Mouse (Mus musculus) heart, adult 8-10 months (tissue): ENCODE results near the gene Cxcr4. TPM values are rescaled to one million over a fixed set of nuclear protein-coding genes. Genes with fewer than 3 reads are reported as not detected.

Experiments
- total RNA-seq, 4 experiments: library from RNA; stranded (reverse); gene quantifications; 2 replicates each; pipeline ENCODE4 v1.2.4; 2022

Gene Cxcr4
- total RNA-seq, 4 experiments from 2014 or later, result 5.0 to 8.6 (median 6.9) TPM

Other genes with a start within 250 kb of the Cxcr4 start
- gene Mcm6, start 232.6 kb downstream of the Cxcr4 start, total RNA-seq, result 1 to 10 TPM; 4.9 to 6.2 (median 5.5) TPM
- gene Dars, start 174.9 kb downstream of the Cxcr4 start, total RNA-seq, result 10 to 100 TPM; 64.0 to 71.4 (median 65.7) TPM